24 mouse cellular contexts compared by ENCODE assay signal in genomic region chr3:72997517-72997916, GRCm38 (mm10). TPM values are rescaled to one million over a fixed set of nuclear protein-coding genes. Genes with fewer than 3 reads are reported as not detected.
"Had no signal": no experiment of that assay in that cellular context is flagged by ENCODE, and none has a peak within 500 bp of the region (broad histone marks: within the 10 kb centered on the region; RNA-seq: fewer than 3 reads in every experiment).

No protein-coding gene starts in this region.

- H3K9ac ChIP-seq: lung, embryonic 15.5 days; midbrain, embryonic 13.5 days; midbrain, embryonic 15.5 days; neural tube, embryonic 12.5 days; stomach, embryonic 15.5 days had no signal

- ATAC-seq: midbrain, embryonic 13.5 days; midbrain, embryonic 15.5 days had no signal

- H3K4me3 ChIP-seq: lung, embryonic 15.5 days; megakaryocyte, embryonic 14.5 days; midbrain, embryonic 13.5 days; midbrain, embryonic 15.5 days; neural tube, embryonic 12.5 days; stomach, embryonic 15.5 days had no signal

- H3K4me2 ChIP-seq: lung, embryonic 15.5 days; midbrain, embryonic 11.5 days; midbrain, embryonic 13.5 days; midbrain, embryonic 15.5 days; neural tube, embryonic 12.5 days; stomach, embryonic 15.5 days had no signal

- H3K4me1 ChIP-seq: lung, embryonic 15.5 days; megakaryocyte, embryonic 14.5 days; midbrain, embryonic 13.5 days; midbrain, embryonic 15.5 days; neural tube, embryonic 12.5 days; stomach, embryonic 15.5 days had no signal

- H3K36me3 ChIP-seq: lung, embryonic 15.5 days; midbrain, embryonic 13.5 days; midbrain, embryonic 15.5 days; neural tube, embryonic 12.5 days; stomach, embryonic 15.5 days had no signal

- H3K27me3 ChIP-seq: lung, embryonic 15.5 days; megakaryocyte, embryonic 14.5 days; midbrain, embryonic 13.5 days; midbrain, embryonic 15.5 days; neural tube, embryonic 12.5 days; stomach, embryonic 15.5 days had no signal

- H3K27ac ChIP-seq: lung, embryonic 15.5 days; macrophage; midbrain, embryonic 13.5 days; midbrain, embryonic 15.5 days; neural tube, embryonic 12.5 days; stomach, embryonic 15.5 days; stomach, postnatal 0 days had no signal

- DNase-seq: lung, adult 2 months; lung, postnatal 14 days; lung, postnatal 36 days; right cerebral cortex, postnatal 14 days; thymus, adult 2 months; thymus, postnatal 25 days; thymus, postnatal 4 days had no signal

- H3K9me3 ChIP-seq: lung, embryonic 15.5 days; megakaryocyte, embryonic 14.5 days; midbrain, embryonic 13.5 days; midbrain, embryonic 15.5 days; neural tube, embryonic 12.5 days; stomach, embryonic 15.5 days had no signal

RNA-seq across cellular contexts. Expression of gene Sis, which starts 29.9 kb away (rescaled TPM):
- total RNA-seq: megakaryocyte progenitor cell, adult 5-6 weeks; midbrain, postnatal 0 days; monocyte, adult 5-6 weeks; neutrophil, adult 5-6 weeks had no signal
- polyA plus RNA-seq: liver, embryonic 16.5 days; lung, adult 2 months; lung, embryonic 15.5 days; macrophage; midbrain, embryonic 11.5 days; midbrain, embryonic 13.5 days; midbrain, embryonic 15.5 days; neural tube, embryonic 12.5 days; neural tube, embryonic 14.5 days; spleen, adult 2 months; stomach, postnatal 0 days; testis, adult 2 months had no signal
